Mouse (Mus musculus): Measurements from ENCODE around the gene Hils1.
A peak's percentile ranks its signal among the peaks of the same experiment; 100 is the strongest.

Hils1 gene

DNA sequence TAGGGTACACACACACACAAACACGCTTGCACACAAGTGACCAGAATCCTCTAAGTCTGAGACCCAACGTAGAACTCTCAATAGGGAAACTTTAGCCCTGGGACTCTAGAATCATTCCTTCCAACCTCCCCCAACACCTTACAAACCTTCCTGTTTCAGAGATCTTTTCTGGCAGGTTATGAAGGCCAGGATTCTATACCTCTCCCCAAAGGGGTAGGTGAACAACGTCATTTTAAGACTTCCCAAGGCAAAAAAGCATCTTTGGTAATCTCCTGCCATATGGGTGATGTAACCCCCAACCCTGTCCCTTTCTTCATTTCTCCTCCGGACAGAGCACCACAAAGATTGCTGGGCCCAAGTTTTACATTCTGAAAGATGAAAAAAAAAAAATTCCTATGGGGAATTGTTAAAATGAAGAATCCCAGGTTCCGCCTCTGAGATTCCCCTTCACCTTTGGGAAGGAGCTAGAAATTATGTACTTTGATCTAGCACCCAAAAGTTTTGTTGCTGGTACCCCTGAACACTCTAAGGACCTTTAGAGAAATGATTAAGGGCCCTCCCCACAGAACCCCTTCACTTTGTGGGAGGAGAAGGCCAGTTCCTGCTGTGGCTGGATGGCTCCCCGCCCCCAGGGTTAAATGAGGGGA is 22.8 kb downstream of the Hils1 start:
- DNase-seq: no peak

GRCm38 (mm10) chr11:94990749-94991577 is 23.6 kb downstream of the Hils1 start, which contains the start of gene Ppp1r9b:
Gene Ppp1r9b, plus strand, starts transcription at chr11:94991035.
- DNase-seq: peak; percentile 95 to 96

DNA sequence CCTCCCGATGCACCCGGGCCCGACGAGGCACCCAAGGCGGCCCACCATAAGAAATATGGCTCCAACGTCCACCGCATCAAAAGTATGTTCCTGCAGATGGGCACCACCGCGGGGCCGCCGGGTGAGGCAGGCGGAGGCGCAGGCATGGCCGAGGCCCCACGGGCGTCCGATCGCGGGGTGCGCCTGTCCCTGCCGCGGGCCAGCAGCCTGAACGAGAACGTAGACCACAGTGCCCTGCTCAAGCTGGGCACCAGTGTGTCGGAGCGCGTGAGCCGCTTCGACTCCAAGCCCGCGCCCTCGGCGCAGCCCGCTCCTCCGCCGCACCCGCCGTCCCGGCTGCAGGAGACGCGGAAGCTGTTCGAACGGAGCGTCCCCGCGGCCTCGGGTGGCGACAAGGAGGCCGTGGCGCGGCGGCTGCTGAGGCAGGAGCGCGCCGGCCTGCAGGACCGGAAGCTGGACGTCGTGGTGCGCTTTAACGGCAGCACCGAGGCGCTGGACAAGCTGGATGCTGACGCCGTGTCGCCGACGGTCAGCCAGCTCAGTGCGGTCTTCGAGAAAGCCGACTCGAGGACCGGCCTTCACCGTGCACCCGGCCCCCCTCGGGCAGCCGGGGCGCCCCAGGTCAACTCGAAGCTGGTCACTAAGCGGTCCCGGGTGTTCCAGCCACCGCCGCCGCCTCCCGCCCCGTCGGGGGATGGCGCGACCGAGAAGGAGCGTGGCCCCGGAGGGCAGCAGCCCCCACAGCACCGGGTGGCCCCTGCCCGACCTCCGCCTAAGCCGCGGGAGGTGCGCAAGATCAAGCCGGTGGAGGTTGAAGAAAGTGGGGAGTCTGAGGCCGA is 24.5 kb downstream of the Hils1 start:
- peak; percentile 69 to 74 for DNase-seq

DNA sequence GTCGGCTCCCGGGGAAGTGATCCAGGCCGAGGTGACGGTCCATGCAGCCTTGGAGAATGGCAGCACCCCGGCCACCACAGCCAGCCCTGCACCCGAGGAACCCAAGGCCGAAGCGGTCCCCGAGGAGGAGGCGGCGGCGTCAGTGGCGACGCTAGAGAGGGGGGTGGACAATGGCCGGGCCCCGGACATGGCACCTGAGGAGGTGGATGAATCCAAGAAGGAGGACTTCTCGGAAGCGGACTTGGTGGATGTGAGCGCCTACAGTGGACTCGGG is 25.0 kb downstream of the Hils1 start:
- DNase-seq: peak; percentile 31 to 39

DNA sequence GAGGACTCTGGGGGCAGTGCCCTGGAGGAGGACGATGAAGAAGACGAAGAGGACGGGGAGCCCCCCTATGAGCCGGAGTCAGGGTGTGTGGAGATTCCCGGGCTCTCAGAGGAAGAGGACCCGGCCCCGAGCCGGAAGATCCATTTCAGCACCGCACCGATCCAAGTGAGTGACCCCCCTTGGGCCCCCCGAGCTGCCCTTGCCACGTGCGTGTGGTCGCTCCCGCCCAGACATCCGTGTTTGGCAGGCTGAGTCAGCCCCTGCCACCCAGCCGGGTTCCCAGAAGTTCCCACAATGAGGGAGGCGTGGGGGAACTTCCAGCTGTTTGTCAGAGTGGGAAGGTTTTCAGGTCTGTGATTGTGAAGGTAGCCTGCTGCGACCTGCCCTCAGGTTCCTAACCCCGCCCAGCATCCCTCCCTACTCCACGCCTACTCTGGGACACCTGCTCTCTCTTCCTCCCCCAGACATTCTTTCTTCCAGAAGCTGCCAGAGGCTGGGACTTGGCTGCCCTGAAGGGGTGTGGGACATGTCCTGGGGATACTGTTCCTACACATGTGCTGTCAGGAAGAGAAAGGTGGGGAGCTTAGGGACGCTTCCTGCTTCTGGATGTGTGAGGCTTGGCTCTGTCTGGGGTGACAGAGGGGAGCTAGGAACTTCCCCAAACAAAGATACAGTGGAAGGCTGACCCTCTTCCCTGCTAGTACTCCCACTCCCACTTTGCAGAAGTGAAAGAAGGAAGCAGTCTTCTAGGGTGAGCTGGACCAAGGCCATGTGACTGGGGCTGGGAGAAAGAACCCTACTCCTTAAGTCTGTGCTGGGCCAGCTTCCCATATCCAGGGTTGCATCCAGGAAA is 25.6 kb downstream of the Hils1 start:
- DNase-seq: peak; percentile 66

GRCm38 (mm10) chr11:94994208-94994814 is 26.9 kb downstream of the Hils1 start:
- peak; percentile 44 to 58 for DNase-seq

- peak in 1 of 2 experiments; percentile 21 for DNase-seq
Observed at GRCm38 (mm10) chr11:94994947-94995772, 27.8 kb downstream of the Hils1 start.

- no peak for DNase-seq
Observed at GRCm38 (mm10) chr11:94996101-94996500, 28.7 kb downstream of the Hils1 start.

- peak in 1 of 2 experiments; percentile 18 for DNase-seq
Observed at GRCm38 (mm10) chr11:94996984-94997383, 29.6 kb downstream of the Hils1 start.

- DNase-seq: peak; percentile 30 to 37
Observed at GRCm38 (mm10) chr11:94997596-94997995, 30.2 kb downstream of the Hils1 start.

- DNase-seq: peak in 1 of 2 experiments; percentile 47
Observed at GRCm38 (mm10) chr11:94998041-94998531, 30.7 kb downstream of the Hils1 start.

GRCm38 (mm10) chr11:95000128-95000527 is 32.7 kb downstream of the Hils1 start:
- DNase-seq: peak in 1 of 2 experiments; percentile 23

- DNase-seq: peak; percentile 78 to 85
Observed at GRCm38 (mm10) chr11:95000548-95000947, 33.2 kb downstream of the Hils1 start.

GRCm38 (mm10) chr11:95001058-95001457 is 33.7 kb downstream of the Hils1 start:
- peak; percentile 77 to 83 for DNase-seq

DNA sequence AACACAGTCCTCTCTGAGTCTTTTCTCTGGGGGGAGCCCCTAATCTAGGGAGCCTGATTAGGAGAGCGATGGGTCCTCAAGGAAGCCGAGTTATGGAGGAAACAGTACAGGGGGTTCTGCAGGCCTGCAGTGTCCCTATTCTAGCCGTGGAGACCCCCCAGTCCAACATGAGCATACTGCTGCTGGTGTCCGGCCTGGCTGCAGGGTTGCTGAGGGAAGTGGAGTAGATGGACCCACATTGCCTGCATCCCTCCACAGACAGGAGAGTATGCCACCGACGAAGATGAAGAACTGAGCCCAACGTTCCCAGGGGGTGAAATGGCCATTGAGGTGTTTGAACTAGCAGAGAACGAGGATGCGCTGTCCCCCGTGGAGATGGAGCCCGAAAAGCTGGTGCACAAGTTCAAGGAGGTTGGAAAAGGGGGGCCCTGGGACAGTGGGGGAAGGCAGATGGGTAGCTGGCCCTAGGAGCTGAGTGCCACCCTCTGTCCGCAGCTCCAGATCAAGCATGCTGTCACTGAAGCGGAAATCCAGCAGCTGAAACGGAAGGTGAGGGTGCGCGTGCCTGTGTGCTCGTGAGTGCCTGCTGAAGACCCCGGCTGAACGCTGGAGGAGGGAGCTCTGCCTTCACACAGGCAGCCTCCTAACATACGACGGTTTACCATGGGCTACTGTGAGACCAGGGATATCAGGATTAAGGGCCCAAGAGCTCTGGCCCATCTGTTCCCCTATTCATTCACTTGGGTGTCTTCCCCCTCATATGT is 34.4 kb downstream of the Hils1 start:
- DNase-seq: peak in 1 of 2 experiments; percentile 16

- DNase-seq: no peak
Observed at GRCm38 (mm10) chr11:95002705-95003104, 35.3 kb downstream of the Hils1 start.

- DNase-seq: peak in 1 of 2 experiments; percentile 23
Observed at GRCm38 (mm10) chr11:95004136-95004936, 36.9 kb downstream of the Hils1 start.

GRCm38 (mm10) chr11:95004937-95005198 is 37.5 kb downstream of the Hils1 start:
- DNase-seq: peak in 1 of 2 experiments; percentile 18

DNA sequence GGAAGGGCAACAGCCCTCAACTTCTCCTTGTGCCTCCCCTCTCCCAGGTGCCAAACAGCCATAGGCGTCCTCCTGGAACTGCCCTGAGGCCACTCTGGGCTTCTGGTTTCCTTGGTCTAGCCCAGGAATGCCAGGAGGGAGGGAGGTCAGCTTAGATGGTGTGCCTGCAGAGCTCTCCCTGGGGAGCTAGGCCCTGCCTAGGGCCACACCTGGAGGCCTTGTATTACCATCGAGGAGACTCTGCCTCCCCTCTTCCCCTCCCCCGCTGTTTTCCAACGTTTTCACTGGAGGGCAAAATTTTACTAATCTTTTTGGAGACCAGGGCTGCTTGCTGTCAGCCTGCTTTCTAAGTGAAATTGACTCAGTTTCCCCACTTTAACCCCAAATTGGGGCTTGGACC is 38.6 kb downstream of the Hils1 start:
- DNase-seq: no peak
